Mouse (Mus musculus) liver, embryonic 14.5 days (tissue): ENCODE measurements around the gene Akr1b10. TPM values are rescaled to one million over a fixed set of nuclear protein-coding genes. Genes with fewer than 3 reads are reported as not detected.

Source experiments
- ATAC-seq: fragments of 200-750 bp; cut with Nextera tagmentation; 2 replicates; pipeline ENCODE4 v1.8.0; 2017; ENCODE audit warnings: moderate number of reproducible peaks, mild to moderate bottlenecking, moderate library complexity; ENCODE audit not compliant: insufficient read depth
- DNase-seq, 3 experiments: peaks; one replicate each; pipeline ENCODE4 v3.0.0-alpha.2; 2012 to 2013; ENCODE audit warnings: low read depth in 3 of 3, low spot score in 3 of 3
- H3K27ac ChIP-seq: fragments of 300-500 bp; sonication (generic); 2 replicates; pipeline ENCODE4 v1.5.1; 2014; ENCODE audit warnings: moderate library complexity, mild to moderate bottlenecking, control low read depth, inconsistent platforms
- H3K27me3 ChIP-seq: fragments of 300-500 bp; sonication (generic); 2 replicates; pipeline ENCODE4 v1.6.1; 2014; ENCODE audit warnings: mild to moderate bottlenecking, low read length, moderate library complexity; ENCODE audit not compliant: control insufficient read depth, insufficient read depth
- H3K36me3 ChIP-seq: fragments of 300-500 bp; sonication (generic); replicated peaks from 2 replicates; pipeline ENCODE4 v1.6.1; 2014; ENCODE audit warnings: low read depth; ENCODE audit not compliant: control insufficient read depth, insufficient read depth
- H3K4me1 ChIP-seq, 2 experiments: fragments of 200-500 bp in 1 of 2; fragments of 300-500 bp in 1 of 2; sonication (generic) in 1 of 2; replicated peaks; 2 replicates each; pipeline ENCODE4 v1.6.1; 2012 to 2014; ENCODE audit warnings: antibody characterized with exemption in 1 of 2, inconsistent platforms in 1 of 2, low read length in 1 of 2; ENCODE audit not compliant: control insufficient read depth in 2 of 2, insufficient read depth in 2 of 2
- H3K4me2 ChIP-seq: fragments of 300-500 bp; sonication (generic); 2 replicates; pipeline ENCODE4 v1.6.1; 2014; ENCODE audit warnings: low read depth, mild to moderate bottlenecking, control low read depth, moderate library complexity
- H3K4me3 ChIP-seq, 2 experiments: fragments of 200-500 bp in 1 of 2; fragments of 300-500 bp in 1 of 2; sonication (generic) in 1 of 2; 2 replicates each; pipeline ENCODE4 v1.5.1; 2012 to 2014; ENCODE audit warnings: low read depth in 2 of 2, low read length in 2 of 2, mild to moderate bottlenecking in 2 of 2, control low read depth in 1 of 2, inconsistent platforms in 1 of 2, moderate library complexity in 1 of 2; ENCODE audit not compliant: insufficient read depth in 1 of 2
- H3K9ac ChIP-seq: fragments of 300-500 bp; sonication (generic); replicated peaks from 2 replicates; pipeline ENCODE4 v1.6.1; 2014; ENCODE audit warnings: mild to moderate bottlenecking, control low read depth, moderate library complexity
- H3K9me3 ChIP-seq: fragments of 300-500 bp; sonication (generic); 2 replicates; pipeline ENCODE4 v1.6.1; 2016; ENCODE audit warnings: low read length, mixed read lengths; ENCODE audit not compliant: control insufficient read depth
- CTCF ChIP-seq: IDR thresholded peaks from 2 replicates; pipeline ENCODE4 v1.5.1; 2016; ENCODE audit warnings: antibody characterized with exemption, low read depth, control low read depth
- EP300 ChIP-seq: IDR thresholded peaks from 2 replicates; pipeline ENCODE4 v1.6.1; 2016; ENCODE audit warnings: antibody characterized with exemption, low read depth
- WGBS: fragments of 180-500 bp; shearing (Covaris S2); extraction: QIAGEN DNeasy Blood & Tissue Kit; methylation state at CpG from one replicate; pipeline ENCODE4 v1.1.7; 2014; ENCODE audit not compliant: insufficient replicate concordance; 5-methylcytosine and 5-hydroxymethylcytosine counted together
- polyA plus RNA-seq, 2 experiments: library from polyadenylated mRNA; depleted of rRNA in 1 of 2; stranded (reverse) in 1 of 2; unstranded in 1 of 2; fragments of >200 nt; fragmentation: Nextera tagmentation in 1 of 2; extraction: Ambion mirVana in 1 of 2; gene quantifications; 2 replicates each; pipeline versions ENCODE4 v1.2.1 to v1.2.3; 2012 to 2014

Gene Akr1b10
- 4.6 and 5.1 TPM in 2 replicates for polyA plus RNA-seq (2012; rRNA removed)
- polyA plus RNA-seq (2014; fragmentation: Nextera tagmentation; extraction: Ambion mirVana) = 5.0 and 5.5 TPM in 2 replicates

DNA sequence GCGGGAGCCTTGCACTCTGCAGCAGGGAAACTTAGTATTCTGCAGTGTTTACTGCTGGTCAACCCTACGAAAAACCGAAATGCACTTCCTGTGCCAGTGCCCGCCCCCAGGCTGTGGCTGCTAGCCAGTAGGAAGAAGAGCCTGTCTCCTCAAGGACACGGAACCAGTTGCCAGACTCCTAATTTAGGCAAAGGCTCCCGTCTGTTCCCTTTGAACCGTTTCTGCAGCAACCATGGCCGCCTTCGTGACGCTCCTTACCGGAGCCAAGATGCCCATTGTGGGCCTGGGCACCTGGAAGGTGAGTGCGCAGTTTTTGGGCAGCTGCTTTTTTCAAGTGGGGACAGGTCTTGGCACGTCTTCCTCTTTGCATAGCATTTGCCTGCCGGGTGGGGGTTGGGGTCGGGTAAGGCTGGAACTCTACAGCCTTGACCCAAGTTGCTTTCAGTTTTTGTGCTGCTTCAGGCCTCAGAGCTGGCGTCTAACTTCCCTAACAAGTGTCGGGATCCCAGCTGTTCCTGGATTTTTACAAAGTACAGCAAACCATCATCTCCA is at the start of gene Akr1b10:
Akr1b10 (plus strand) TSS at position 109 of the 552 bp plus-strand sequence.
- Histone ChIP-seq H3K9me3 (no peaks in the 10 kb centered on the region), H3K27me3 (no peaks in the 10 kb centered on the region), H3K36me3 (no peaks in the 10 kb centered on the region), H3K4me1 (peaks cover 0 to 1% of the 10 kb centered on the region in 2 experiments; a peak in 1 of 4 replicates), H3K4me2 (peak within 1 kb of the TSS; percentile 84), H3K9ac (peak within 1 kb of the TSS; percentile 59), H3K4me3 (peak within 1 kb of the TSS; percentile 60 to 73), H3K27ac (no peak within 1 kb of the TSS)
- ATAC-seq (peak; percentile 59), DNase-seq (peak in 2 of 3 experiments; percentile 19 to 22)
- WGBS = under 1% methylated on average over 17 of the region's 17 CpGs
- TF ChIP-seq CTCF (no peak), EP300 (no peak)

GRCm38 (mm10) chr6:34334673-34335072 is 49.3 kb upstream of the Akr1b10 start:
- 58% methylated on average over 5 of the region's 5 CpGs for WGBS
- Histone ChIP-seq H3K36me3 (no peaks in the 10 kb centered on the region), H3K4me1 (no peaks in the 10 kb centered on the region), H3K27ac (no peak overlapping the region), H3K9ac (no peak overlapping the region), H3K4me3 (no peak overlapping the region), H3K9me3 (no peaks in the 10 kb centered on the region), H3K27me3 (no peaks in the 10 kb centered on the region), H3K4me2 (no peak overlapping the region)
- ATAC-seq (no peak), DNase-seq (no peak)
- TF ChIP-seq CTCF (no peak), EP300 (no peak)

GRCm38 (mm10) chr6:34337799-34338198 is 46.2 kb upstream of the Akr1b10 start:
- Histone ChIP-seq H3K27me3 (no peaks in the 10 kb centered on the region), H3K9ac (no peak overlapping the region), H3K9me3 (no peaks in the 10 kb centered on the region), H3K4me3 (no peak overlapping the region), H3K27ac (no peak overlapping the region), H3K4me2 (no peak overlapping the region), H3K4me1 (no peaks in the 10 kb centered on the region), H3K36me3 (no peaks in the 10 kb centered on the region)
- ATAC-seq (no peak), DNase-seq (no peak)
- WGBS = 47% methylated on average over 2 of the region's 2 CpGs
- TF ChIP-seq EP300 (no peak), CTCF (no peak)

DNA sequence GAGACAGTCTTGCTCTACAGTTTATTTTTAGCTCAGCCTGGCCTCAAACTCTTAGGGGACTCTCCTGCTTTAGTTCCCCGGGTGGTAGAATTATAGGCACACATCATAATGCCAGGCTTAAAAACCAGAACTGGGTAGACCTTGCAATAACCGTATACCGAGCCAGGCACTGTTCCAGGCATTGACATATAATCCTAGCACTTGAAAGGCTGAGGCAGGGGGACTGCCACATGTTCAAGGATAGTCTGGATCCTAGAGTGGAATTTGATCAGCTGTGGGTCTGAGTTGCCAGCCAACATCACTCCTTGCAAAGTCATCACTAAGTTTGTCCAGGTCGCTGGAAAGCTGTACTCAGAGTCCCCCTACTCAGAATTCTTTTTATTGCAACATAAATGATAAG is 42.0 kb upstream of the Akr1b10 start:
- WGBS = 55% methylated on average over 4 of the region's 4 CpGs
- no peak overlapping the region for H3K27ac ChIP-seq
- no peak overlapping the region for H3K4me3 ChIP-seq
- TF ChIP-seq EP300 (no peak), CTCF (no peak)
- no peak overlapping the region for H3K4me2 ChIP-seq
- DNase-seq (no peak), ATAC-seq (no peak)
- no peaks in the 10 kb centered on the region for H3K4me1 ChIP-seq
- H3K27me3 ChIP-seq = no peaks in the 10 kb centered on the region
- no peaks in the 10 kb centered on the region for H3K36me3 ChIP-seq
- no peaks in the 10 kb centered on the region for H3K9me3 ChIP-seq
- no peak overlapping the region for H3K9ac ChIP-seq

GRCm38 (mm10) chr6:34342476-34342875 is 41.5 kb upstream of the Akr1b10 start:
- Histone ChIP-seq H3K9ac (no peak overlapping the region), H3K4me2 (no peak overlapping the region), H3K27ac (no peak overlapping the region), H3K4me3 (no peak overlapping the region), H3K27me3 (no peaks in the 10 kb centered on the region), H3K9me3 (no peaks in the 10 kb centered on the region), H3K36me3 (no peaks in the 10 kb centered on the region), H3K4me1 (no peaks in the 10 kb centered on the region)
- no peak for TF ChIP-seq CTCF
- no peak for TF ChIP-seq EP300
- WGBS = 61% methylated on average over 2 of the region's 2 CpGs
- no peak for DNase-seq
- no peak for ATAC-seq
